Mouse (Mus musculus) cerebral cortex, adult 2 months (tissue): ENCODE data around the gene Tns3.

Experiments used
- WGBS: fragments of 180-500 bp; shearing (Covaris S2); methylation state at CpG from one replicate; pipeline ENCODE4 v1.1.7; 2018; 5-methylcytosine and 5-hydroxymethylcytosine counted together

The Tns3 gene

GRCm38 (mm10) chr11:8440221-8440620, 224.1 kb downstream of the Tns3 start:
- 93% methylated on average over 5 of the region's 5 CpGs for WGBS

GRCm38 (mm10) chr11:8439035-8439434, 225.3 kb downstream of the Tns3 start:
- WGBS = 86% methylated on average over 9 of the region's 9 CpGs

- 92% methylated on average over 4 of the region's 4 CpGs for WGBS
Measured at GRCm38 (mm10) chr11:8438269-8438668, 226.1 kb downstream of the Tns3 start.

GRCm38 (mm10) chr11:8435101-8435500, 229.2 kb downstream of the Tns3 start:
- 93% methylated on average over 6 of the region's 6 CpGs for WGBS

- 92% methylated on average over 6 of the region's 6 CpGs for WGBS
Measured at GRCm38 (mm10) chr11:8434366-8434765, 230.0 kb downstream of the Tns3 start.

- 87% methylated on average over 9 of the region's 9 CpGs for WGBS
Measured at GRCm38 (mm10) chr11:8433443-8433842, 230.9 kb downstream of the Tns3 start.

- 85% methylated on average over 8 of the region's 8 CpGs for WGBS
Measured at GRCm38 (mm10) chr11:8432941-8433340, 231.4 kb downstream of the Tns3 start.

GRCm38 (mm10) chr11:8427660-8428059, 236.7 kb downstream of the Tns3 start:
- WGBS = 92% methylated on average over 11 of the region's 11 CpGs

GRCm38 (mm10) chr11:8425226-8425570, 239.1 kb downstream of the Tns3 start:
- WGBS = 84% methylated on average over 5 of the region's 5 CpGs

- 31% methylated on average over 13 of the region's 13 CpGs for WGBS
Measured at GRCm38 (mm10) chr11:8424342-8425225, 239.8 kb downstream of the Tns3 start.

GRCm38 (mm10) chr11:8405225-8405899, 259.0 kb downstream of the Tns3 start:
- WGBS = 17% methylated on average over 18 of the region's 18 CpGs

GRCm38 (mm10) chr11:8401328-8401727, 263.0 kb downstream of the Tns3 start:
- WGBS = 75% methylated on average over 7 of the region's 7 CpGs

- 87% methylated on average over 7 of the region's 7 CpGs for WGBS
Measured at GRCm38 (mm10) chr11:8396329-8396728, 268.0 kb downstream of the Tns3 start.

GRCm38 (mm10) chr11:8391564-8391963, 272.8 kb downstream of the Tns3 start:
- 75% methylated on average over 5 of the region's 5 CpGs for WGBS

GRCm38 (mm10) chr11:8385891-8386405, 278.4 kb downstream of the Tns3 start:
- 79% methylated on average over 7 of the region's 7 CpGs for WGBS
